Mouse (Mus musculus) intestine, postnatal 0 days (tissue): ENCODE data around the gene Urb1. TPM values are rescaled to one million over a fixed set of nuclear protein-coding genes. Genes with fewer than 3 reads are reported as not detected.

Source experiments
- ATAC-seq: fragments of 200-750 bp; cut with Nextera tagmentation; 2 replicates; pipeline ENCODE4 v1.8.0; 2017; ENCODE audit warnings: mild to moderate bottlenecking, moderate TSS enrichment, moderate library complexity
- H3K27ac ChIP-seq: fragments of 300-500 bp; sonication (generic); 2 replicates; pipeline ENCODE4 v1.5.1; 2014; ENCODE audit warnings: mild to moderate bottlenecking, low read depth, low read length, moderate library complexity
- H3K27me3 ChIP-seq: fragments of 300-500 bp; sonication (generic); replicated peaks from 2 replicates; pipeline ENCODE4 v1.6.1; 2014; ENCODE audit warnings: low read length, mixed read lengths; ENCODE audit not compliant: control insufficient read depth, insufficient read depth
- H3K36me3 ChIP-seq: fragments of 300-500 bp; sonication (generic); 2 replicates; pipeline ENCODE4 v1.6.1; 2014; ENCODE audit warnings: mild to moderate bottlenecking, moderate library complexity; ENCODE audit not compliant: control insufficient read depth, insufficient read depth
- H3K4me1 ChIP-seq: fragments of 300-500 bp; sonication (generic); replicated peaks from 2 replicates; pipeline ENCODE4 v1.6.1; 2014; ENCODE audit warnings: antibody characterized with exemption, low read length, mixed read lengths; ENCODE audit not compliant: control insufficient read depth, insufficient read depth
- H3K4me2 ChIP-seq: fragments of 300-500 bp; sonication (generic); replicated peaks from 2 replicates; pipeline ENCODE4 v1.6.1; 2014; ENCODE audit warnings: low read depth, mild to moderate bottlenecking, moderate library complexity
- H3K4me3 ChIP-seq: fragments of 300-500 bp; sonication (generic); 2 replicates; pipeline ENCODE4 v1.5.1; 2014; ENCODE audit warnings: low read depth, low read length
- H3K9ac ChIP-seq: fragments of 300-500 bp; sonication (generic); 2 replicates; pipeline ENCODE4 v1.6.1; 2014; ENCODE audit warnings: mild to moderate bottlenecking, low read depth, low read length
- H3K9me3 ChIP-seq: fragments of 300-500 bp; sonication (generic); 2 replicates; pipeline ENCODE4 v1.6.1; 2016; ENCODE audit warnings: mixed run types; ENCODE audit not compliant: control insufficient read depth
- CTCF ChIP-seq: sonication (generic); IDR thresholded peaks from 2 replicates; pipeline ENCODE4 v1.5.1; 2016; ENCODE audit warnings: low read depth, mild to moderate bottlenecking, control low read depth, antibody characterized with exemption, moderate library complexity
- WGBS: fragments of 180-500 bp; shearing (Covaris S2); extraction: QIAGEN DNeasy Blood & Tissue Kit; methylation state at CpG from one replicate; pipeline ENCODE4 v1.1.7; 2014; 5-methylcytosine and 5-hydroxymethylcytosine counted together
- polyA plus RNA-seq: library from polyadenylated mRNA; unstranded; fragments of >200 nt; fragmentation: Nextera tagmentation; extraction: Ambion mirVana; gene quantifications from 2 replicates; pipeline ENCODE4 v1.2.1, GENCODE M21; 2015

Gene Urb1
- polyA plus RNA-seq: 2.4 and 2.6 TPM in 2 replicates

DNA sequence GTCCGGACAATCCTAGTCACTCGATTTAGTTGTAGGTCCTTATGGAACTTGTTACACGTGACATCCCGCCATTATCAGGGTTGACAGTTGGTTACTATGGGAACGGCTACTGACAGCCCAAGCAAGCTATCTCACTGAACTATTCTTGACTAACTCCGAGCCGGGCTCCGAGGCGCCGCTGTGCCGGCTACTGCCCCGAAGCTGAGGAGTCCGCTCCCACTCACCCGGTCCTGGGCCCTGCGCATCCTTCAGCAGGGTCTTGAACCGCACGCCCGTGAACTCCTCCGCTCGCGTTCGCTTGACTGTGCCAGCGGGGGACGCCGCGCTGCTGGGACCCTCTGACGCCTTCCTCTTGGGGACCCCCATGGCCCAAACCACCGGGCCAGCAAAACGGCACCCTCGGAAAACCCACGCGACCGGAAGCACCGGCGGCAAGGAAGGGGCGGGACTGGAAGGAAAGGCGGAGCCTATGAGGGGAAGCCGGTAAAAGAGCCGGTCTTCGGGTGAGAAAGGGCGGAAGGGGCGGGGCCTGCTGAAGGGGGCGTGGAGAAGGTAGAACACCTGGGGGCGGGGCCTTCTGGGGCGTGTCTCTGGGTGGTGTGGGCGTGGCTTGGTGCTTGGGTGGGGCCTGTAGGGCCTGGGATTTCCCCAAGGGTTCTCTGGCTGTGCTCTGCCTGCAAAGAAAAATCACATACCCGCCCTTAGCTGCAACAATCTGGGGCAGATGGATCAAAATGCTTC is at the start of gene Urb1:
Gene Urb1 (minus strand): TSS at position 439 of the 741 bp plus-strand sequence.
- under 1% methylated on average over 47 of the region's 47 CpGs for WGBS
- Histone ChIP-seq H3K36me3 (0 out of 2 replicates have a peak, but pooled peaks cover 3% of the 10 kb centered on the region), H3K4me1 (peaks cover 4% of the 10 kb centered on the region; the same call in 1 of the 2 replicates), H3K9ac (peak within 1 kb of the TSS; percentile 35; the same call in 1 of the 2 replicates), H3K4me3 (peak within 1 kb of the TSS; percentile 73), H3K27ac (peak within 1 kb of the TSS; percentile 9; the same call in 1 of the 2 replicates), H3K9me3 (no peaks in the 10 kb centered on the region), H3K27me3 (no peaks in the 10 kb centered on the region), H3K4me2 (peak within 1 kb of the TSS; percentile 95)
- peak; percentile 98 for ATAC-seq
- TF ChIP-seq CTCF: no peak

DNA sequence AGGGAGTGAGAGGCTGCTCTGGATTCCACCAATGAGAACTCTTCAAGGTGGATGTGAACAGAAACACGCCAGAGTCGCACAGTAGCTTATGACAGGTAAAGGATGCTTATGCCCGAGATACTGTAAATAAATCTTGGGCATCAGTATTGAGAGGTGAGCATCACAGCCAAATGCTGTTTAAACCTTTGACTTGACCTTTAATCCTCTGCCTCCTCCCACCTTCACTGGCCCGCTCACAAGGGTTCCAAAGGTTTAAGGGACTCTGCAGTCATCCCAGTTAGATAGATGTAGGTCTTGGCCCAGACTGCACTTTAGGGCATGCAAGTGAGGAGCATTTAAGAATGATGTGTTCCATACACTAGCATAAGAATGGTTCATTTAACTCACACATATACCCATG is 48.0 kb upstream of the Urb1 start:
- H3K27ac ChIP-seq: no peak overlapping the region

DNA sequence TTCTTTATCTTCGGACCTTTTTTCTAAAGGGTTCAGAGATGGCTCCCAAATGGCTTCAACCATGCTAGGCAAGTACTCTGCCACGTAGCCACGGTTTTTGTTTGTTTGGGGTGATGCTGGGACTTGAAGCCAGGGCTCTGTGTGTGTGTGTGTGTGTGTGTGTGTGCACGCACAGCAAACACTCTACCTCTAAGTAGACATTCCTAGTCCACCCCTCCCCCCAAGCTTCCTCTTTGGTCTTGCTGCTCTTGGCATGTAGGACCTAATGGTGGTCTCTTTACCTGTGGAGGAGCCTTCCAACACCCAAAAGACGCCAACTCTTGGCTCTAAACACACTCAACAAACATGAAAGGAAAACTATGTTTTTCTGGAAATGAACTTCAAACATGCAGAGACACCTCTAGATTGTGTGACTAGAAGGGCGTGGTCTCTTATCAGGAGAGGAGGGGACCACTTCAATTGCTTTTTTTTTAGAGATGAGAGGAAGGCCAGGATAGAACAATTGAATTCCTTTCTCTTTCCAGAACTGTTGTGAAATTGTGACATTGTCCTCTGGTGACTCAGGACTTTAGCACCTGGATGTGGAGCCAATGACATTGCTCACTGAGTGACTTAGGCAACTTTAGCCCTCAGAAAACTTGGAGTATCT is 46.5 kb upstream of the Urb1 start:
- Histone ChIP-seq H3K27me3 (no peaks in the 10 kb centered on the region), H3K27ac (no peak overlapping the region), H3K36me3 (no peaks in the 10 kb centered on the region), H3K4me3 (no peak overlapping the region), H3K4me2 (no peak overlapping the region), H3K9ac (no peak overlapping the region), H3K4me1 (no peaks in the 10 kb centered on the region), H3K9me3 (no peaks in the 10 kb centered on the region)
- WGBS: 83% methylated on average over 6 of the region's 6 CpGs
- ATAC-seq: no peak
- no peak for TF ChIP-seq CTCF

More for the DNA sequence above, 48.0 kb upstream of the Urb1 start:
- 78% methylated on average over 4 of the region's 4 CpGs for WGBS
- Histone ChIP-seq H3K9me3 (no peaks in the 10 kb centered on the region), H3K4me3 (no peak overlapping the region), H3K9ac (no peak overlapping the region), H3K27me3 (no peaks in the 10 kb centered on the region), H3K4me2 (no peak overlapping the region), H3K36me3 (no peaks in the 10 kb centered on the region), H3K4me1 (no peaks in the 10 kb centered on the region)
- TF ChIP-seq CTCF: no peak
- no peak for ATAC-seq

DNA sequence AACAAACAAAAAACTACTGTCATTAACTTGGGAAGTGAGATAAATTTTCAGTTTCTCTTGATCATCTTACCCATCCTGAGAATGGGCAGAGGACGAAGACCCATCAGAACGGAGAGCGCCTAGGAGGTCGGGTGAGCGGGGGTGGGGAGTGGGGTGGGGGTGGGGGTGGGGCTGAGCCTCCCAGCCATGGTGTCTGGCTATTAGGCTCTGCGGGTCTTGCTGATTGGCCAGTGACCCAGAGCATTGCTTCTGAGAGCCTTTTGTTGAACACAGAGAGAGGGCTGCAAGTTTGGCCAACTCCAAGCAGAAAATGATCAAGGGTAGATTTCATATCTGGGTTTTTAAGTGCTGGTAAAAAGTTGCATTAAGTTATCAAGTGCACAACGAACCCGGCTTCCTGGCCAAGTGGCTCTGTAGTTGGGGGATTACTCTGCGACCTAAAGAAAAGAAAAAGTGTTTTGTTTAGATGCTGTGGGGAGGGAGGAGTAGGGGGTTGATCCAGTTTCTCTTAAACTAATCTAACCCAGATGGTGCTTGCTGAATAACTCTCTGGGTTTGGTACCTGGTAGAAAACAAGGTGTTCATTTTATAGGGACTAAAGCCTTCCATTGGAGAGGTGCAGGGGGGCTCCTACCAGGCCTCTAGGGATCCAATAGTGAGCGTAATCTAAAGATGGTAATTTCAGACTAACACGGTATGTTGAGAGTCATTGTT is 41.6 kb upstream of the Urb1 start:
- no peak for ATAC-seq
- H3K9me3 ChIP-seq: no peaks in the 10 kb centered on the region
- no peaks in the 10 kb centered on the region for H3K36me3 ChIP-seq
- H3K27me3 ChIP-seq: no peaks in the 10 kb centered on the region
- H3K27ac ChIP-seq: no peak overlapping the region
- no peak overlapping the region for H3K9ac ChIP-seq
- no peak overlapping the region for H3K4me3 ChIP-seq
- no peak overlapping the region for H3K4me2 ChIP-seq
- TF ChIP-seq CTCF: no peak
- H3K4me1 ChIP-seq: no peaks in the 10 kb centered on the region
- WGBS: 77% methylated on average over 11 of the region's 11 CpGs

DNA sequence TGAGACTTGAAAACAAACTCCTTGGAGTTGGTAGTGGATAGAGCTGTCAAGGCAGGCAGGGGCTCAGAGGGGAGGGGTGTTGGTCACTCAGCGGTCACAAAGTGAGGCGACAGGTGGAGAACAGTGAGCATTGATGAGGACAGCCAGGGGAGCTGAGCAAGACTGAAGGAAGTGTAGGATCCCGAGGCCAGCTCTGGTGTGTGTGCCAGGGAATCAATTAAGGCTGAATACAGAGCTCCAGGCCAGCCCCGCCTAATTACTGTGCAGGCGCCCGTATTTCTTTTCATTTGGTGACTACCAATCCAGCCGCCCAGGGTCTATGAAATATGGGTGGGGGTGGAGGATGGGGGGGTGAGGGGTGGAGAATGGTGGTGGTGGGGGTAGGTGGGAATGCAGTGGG is 40.7 kb upstream of the Urb1 start:
- no peak overlapping the region for H3K9ac ChIP-seq
- H3K9me3 ChIP-seq: no peaks in the 10 kb centered on the region
- H3K4me2 ChIP-seq: no peak overlapping the region
- H3K27me3 ChIP-seq: no peaks in the 10 kb centered on the region
- no peaks in the 10 kb centered on the region for H3K4me1 ChIP-seq
- no peak overlapping the region for H3K4me3 ChIP-seq
- TF ChIP-seq CTCF: no peak
- H3K36me3 ChIP-seq: no peaks in the 10 kb centered on the region
- H3K27ac ChIP-seq: no peak overlapping the region
- 63% methylated on average over 7 of the region's 7 CpGs for WGBS
- ATAC-seq: no peak

DNA sequence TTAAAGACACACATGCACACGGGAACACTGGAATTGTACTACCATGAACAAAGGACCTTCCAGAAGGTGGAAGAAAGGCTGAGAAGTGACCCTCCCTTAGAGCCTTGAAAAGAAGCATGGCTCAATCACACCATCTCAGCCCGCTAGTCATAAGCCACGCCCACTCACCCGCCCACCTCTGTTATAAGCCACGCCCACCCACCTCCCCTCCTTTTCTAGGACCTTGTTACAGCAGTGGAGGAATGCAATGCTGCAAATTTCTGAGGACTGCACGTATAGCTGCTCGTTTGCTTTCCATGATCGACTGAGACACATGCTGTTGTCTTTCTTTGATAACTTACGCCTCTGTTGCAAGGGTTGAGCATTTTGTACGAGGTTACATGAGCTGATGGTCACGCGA is 39.0 kb upstream of the Urb1 start:
- Histone ChIP-seq H3K27ac (no peak overlapping the region), H3K27me3 (no peaks in the 10 kb centered on the region), H3K4me2 (no peak overlapping the region), H3K9me3 (no peaks in the 10 kb centered on the region), H3K9ac (no peak overlapping the region), H3K36me3 (no peaks in the 10 kb centered on the region), H3K4me3 (no peak overlapping the region), H3K4me1 (no peaks in the 10 kb centered on the region)
- ATAC-seq: no peak
- 46% methylated on average over 12 of the region's 12 CpGs for WGBS
- no peak for TF ChIP-seq CTCF
